Mouse (Mus musculus) liver, embryonic 14.5 days (tissue): ENCODE measurements around the gene Sestd1.

Source experiments
- CTCF ChIP-seq: IDR thresholded peaks from 2 replicates; pipeline ENCODE4 v1.5.1; 2016; ENCODE audit warnings: antibody characterized with exemption, low read depth, control low read depth
- EP300 ChIP-seq: IDR thresholded peaks from 2 replicates; pipeline ENCODE4 v1.6.1; 2016; ENCODE audit warnings: antibody characterized with exemption, low read depth

DNA sequence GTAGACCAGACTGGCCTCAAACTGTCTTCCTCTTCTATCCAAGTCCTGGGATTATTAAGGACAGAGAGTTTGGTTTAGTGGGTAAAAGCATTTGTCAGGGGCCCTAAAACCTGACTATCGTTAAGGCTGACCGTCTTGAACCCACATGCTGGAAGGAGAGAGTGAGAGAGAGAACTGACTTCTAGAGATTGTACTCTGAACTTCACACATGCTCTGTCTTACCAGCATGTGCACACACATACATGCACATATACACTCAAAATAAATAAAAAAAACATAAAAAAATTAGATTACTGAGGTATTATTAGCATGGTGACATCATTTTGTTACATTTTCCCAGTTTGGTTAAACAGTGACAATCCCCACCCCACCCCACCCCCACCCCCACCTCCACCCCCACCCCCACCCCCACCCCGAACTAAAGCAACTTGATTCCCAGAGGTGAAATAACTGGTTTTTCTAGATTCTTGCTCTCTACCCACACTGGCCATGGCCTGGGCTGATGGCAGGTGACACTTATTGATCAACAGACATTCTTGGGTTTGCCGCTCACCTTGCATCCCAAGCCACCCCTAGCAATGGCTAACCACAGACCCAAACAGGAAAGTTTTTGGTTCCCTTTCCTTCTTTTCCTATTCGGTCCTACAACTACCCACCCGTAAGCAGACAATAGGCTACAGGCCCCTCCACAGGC, 22.4 kb upstream of the Sestd1 start:
- no peak for TF ChIP-seq CTCF
- no peak for TF ChIP-seq EP300
